Mouse (Mus musculus): ENCODE measurements around the gene Ncapd2. TPM values are rescaled to one million over a fixed set of nuclear protein-coding genes. Genes with fewer than 3 reads are reported as not detected.

Ncapd2 gene
- polyA plus RNA-seq (2014; fragmentation: Nextera tagmentation; extraction: Ambion mirVana), result 82.3 and 84.0 TPM in 2 replicates

DNA sequence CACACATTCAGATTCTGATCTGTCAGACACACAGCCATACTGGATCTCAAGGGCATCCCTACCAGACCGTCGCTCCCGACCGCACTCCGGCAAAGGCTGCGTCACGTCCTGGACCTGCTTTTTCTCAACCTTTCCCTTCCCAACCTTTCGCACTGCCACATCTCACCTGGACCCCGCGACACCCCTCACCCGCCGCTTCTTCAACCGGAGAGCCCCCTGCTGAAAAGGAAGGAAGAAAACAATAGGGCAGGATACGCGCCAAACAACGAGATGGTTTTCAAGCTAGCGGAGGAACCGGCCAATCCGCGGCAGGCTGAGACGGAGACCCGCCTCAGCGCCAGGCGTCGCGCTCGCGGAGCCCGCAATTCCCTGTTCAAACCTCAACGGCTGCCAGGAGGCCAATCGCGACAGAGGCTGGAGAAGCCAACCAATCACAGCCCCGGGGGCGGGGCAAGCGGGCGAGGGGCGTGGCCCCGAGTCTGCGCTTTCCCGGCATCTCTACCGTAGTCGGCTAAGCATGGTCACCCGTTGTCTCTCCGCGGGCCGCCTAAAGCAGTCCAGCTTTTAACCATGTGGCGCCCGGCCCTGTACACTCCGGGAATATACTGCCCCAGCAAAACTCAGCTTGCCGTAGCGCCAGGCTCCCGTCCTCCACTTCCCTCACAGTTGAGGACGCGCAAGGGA lies at the start of gene Ncapd2, which contains the start of gene Mrpl51:
Gene Ncapd2, minus strand, starts transcription at position 370 of the 684 bp plus-strand sequence.
Gene Mrpl51, plus strand, starts transcription at position 470 of the 684 bp plus-strand sequence.
- peak within 1 kb of the TSS; percentile 71 for H3K4me3 ChIP-seq (ENCODE audit: low read depth, low read length)
- H3K36me3 ChIP-seq (ENCODE audit: control insufficient read depth, insufficient read depth, low read length), result peaks cover 30% of the 10 kb centered on the region
- peak within 1 kb of the TSS; percentile 97 for H3K27ac ChIP-seq (ENCODE audit: low read depth, low read length)
- ATAC-seq (replicated peaks; ENCODE audit: insufficient number of reproducible peaks, low FRiP score, low TSS enrichment), result peak; percentile 95
- peaks cover 11% of the 10 kb centered on the region for H3K4me1 ChIP-seq (ENCODE audit: control insufficient read depth, insufficient read depth, low read length)
- H3K9ac ChIP-seq (ENCODE audit: low read depth, low read length), result peak within 1 kb of the TSS; percentile 80
- under 1% methylated on average over 54 of the region's 54 CpGs for WGBS (ENCODE audit: insufficient replicate concordance)
- no peaks in the 10 kb centered on the region for H3K27me3 ChIP-seq (ENCODE audit: control insufficient read depth, insufficient read depth, low read length)
- H3K9me3 ChIP-seq (replicated peaks; ENCODE audit: control insufficient read depth, low read length), result no peaks in the 10 kb centered on the region
- H3K4me2 ChIP-seq, result peak within 1 kb of the TSS; percentile 65

DNA sequence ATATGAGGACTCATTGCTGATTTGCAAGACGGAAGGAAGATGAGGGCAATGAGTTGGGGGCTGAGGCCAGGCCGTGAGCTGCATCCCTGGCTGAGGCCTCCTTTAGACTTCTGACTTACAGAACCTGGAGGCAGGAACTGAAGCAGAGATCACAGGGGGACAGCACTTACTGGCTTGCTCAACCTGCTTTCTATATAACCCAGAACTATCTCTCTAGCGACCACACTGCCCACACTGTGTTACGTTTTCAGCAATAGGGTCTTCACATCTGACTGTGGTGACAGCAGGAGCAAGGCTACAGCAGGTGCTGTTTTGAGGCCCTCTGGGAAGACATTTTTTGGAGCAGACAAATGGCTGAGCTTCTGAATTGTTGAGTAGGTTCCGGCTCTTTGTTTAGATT lies 49.1 kb upstream of the Ncapd2 start:
- H3K27ac ChIP-seq (ENCODE audit: low read depth, low read length), result no peak overlapping the region

DNA sequence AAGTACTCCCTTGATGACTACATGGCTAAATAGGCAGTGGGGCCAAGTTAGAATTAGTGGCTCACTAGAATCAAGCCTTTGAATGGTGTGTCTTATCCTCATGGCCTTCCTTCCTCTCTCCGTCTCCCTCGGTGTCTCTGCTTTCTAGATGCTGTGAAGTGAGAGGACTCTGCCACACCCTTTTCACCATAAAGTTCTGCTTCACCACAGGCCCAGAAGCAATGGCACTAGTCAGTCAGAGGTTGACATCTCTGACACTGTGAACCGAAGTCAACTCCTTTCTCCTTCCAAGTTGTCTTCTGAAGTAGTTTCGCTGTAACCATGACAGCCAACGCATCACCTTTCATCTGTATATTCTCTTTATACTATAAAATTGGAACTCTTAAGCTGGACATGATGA lies 48.0 kb upstream of the Ncapd2 start:
- Histone ChIP-seq H3K36me3 (ENCODE audit: control insufficient read depth, insufficient read depth, low read length) (no peaks in the 10 kb centered on the region), H3K27me3 (ENCODE audit: control insufficient read depth, insufficient read depth, low read length) (no peaks in the 10 kb centered on the region), H3K9ac (ENCODE audit: low read depth, low read length) (no peak overlapping the region), H3K4me1 (ENCODE audit: control insufficient read depth, insufficient read depth, low read length) (peaks cover under 1% of the 10 kb centered on the region), H3K4me2 (no peak overlapping the region), H3K4me3 (ENCODE audit: low read depth, low read length) (no peak overlapping the region), H3K9me3 (replicated peaks; ENCODE audit: control insufficient read depth, low read length) (no peaks in the 10 kb centered on the region), H3K27ac (ENCODE audit: low read depth, low read length) (no peak overlapping the region)
- no peak for ATAC-seq (replicated peaks; ENCODE audit: insufficient number of reproducible peaks, low FRiP score, low TSS enrichment)
- whole genome bisulfite sequencing (ENCODE audit: insufficient replicate concordance), result 86% methylated on average over 5 of the region's 5 CpGs

More for the DNA sequence above, 49.1 kb upstream of the Ncapd2 start:
- Histone ChIP-seq H3K4me1 (ENCODE audit: control insufficient read depth, insufficient read depth, low read length) (no peaks in the 10 kb centered on the region), H3K36me3 (ENCODE audit: control insufficient read depth, insufficient read depth, low read length) (no peaks in the 10 kb centered on the region), H3K27me3 (ENCODE audit: control insufficient read depth, insufficient read depth, low read length) (no peaks in the 10 kb centered on the region), H3K4me2 (no peak overlapping the region), H3K9ac (ENCODE audit: low read depth, low read length) (no peak overlapping the region), H3K9me3 (replicated peaks; ENCODE audit: control insufficient read depth, low read length) (no peaks in the 10 kb centered on the region), H3K4me3 (ENCODE audit: low read depth, low read length) (no peak overlapping the region)
- no peak for ATAC-seq (replicated peaks; ENCODE audit: insufficient number of reproducible peaks, low FRiP score, low TSS enrichment)
- 84% methylated on average over 5 of the region's 5 CpGs for WGBS (ENCODE audit: insufficient replicate concordance)

DNA sequence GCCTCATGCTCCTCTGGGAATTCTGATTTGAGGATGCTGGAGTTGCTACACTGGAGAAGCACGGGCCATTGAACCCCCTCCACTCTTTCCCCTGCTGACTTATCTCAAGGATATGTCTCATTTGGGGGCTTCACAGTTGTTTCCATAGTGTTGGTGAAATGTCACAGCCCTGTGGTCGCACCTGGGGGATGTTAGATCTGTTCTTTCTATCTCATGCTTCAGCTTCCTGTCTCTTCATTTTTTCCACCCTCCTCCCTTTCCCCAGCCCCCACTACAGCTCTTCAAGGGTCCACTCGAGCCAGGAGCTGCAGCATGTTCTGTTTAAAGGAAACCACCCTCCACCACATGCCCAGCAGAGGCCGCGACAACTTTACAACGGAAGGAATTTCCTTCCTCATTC lies 46.9 kb upstream of the Ncapd2 start:
- H3K4me1 ChIP-seq (ENCODE audit: control insufficient read depth, insufficient read depth, low read length), result peaks cover 9% of the 10 kb centered on the region
- H3K27ac ChIP-seq (ENCODE audit: low read depth, low read length), result no peak overlapping the region
- H3K9ac ChIP-seq (ENCODE audit: low read depth, low read length), result no peak overlapping the region
- H3K27me3 ChIP-seq (ENCODE audit: control insufficient read depth, insufficient read depth, low read length), result no peaks in the 10 kb centered on the region
- WGBS (ENCODE audit: insufficient replicate concordance), result 59% methylated on average over 6 of the region's 6 CpGs
- no peak for ATAC-seq (replicated peaks; ENCODE audit: insufficient number of reproducible peaks, low FRiP score, low TSS enrichment)
- H3K9me3 ChIP-seq (replicated peaks; ENCODE audit: control insufficient read depth, low read length), result no peaks in the 10 kb centered on the region
- no peaks in the 10 kb centered on the region for H3K36me3 ChIP-seq (ENCODE audit: control insufficient read depth, insufficient read depth, low read length)
- H3K4me2 ChIP-seq, result no peak overlapping the region
- H3K4me3 ChIP-seq (ENCODE audit: low read depth, low read length), result no peak overlapping the region

DNA sequence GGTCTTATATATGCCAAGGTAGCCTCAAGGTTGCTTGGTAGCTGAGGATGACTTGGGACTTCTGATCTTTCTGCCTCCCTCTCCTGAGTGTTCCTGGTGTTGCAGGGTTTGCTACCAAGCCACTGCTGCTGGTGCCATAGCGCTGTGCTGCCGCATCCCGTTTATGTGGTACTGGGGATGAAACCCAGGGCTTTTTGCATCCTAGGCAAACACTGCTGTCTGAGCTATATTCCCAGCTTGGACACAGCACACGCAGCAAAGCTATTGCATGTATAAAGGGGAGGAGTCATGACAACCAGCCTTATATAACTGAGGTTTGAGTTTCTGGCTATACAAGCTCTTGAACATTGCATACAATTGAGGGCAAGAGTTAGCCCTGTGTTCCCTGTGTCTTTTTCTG lies 45.9 kb upstream of the Ncapd2 start:
- Histone ChIP-seq H3K27ac (ENCODE audit: low read depth, low read length) (no peak overlapping the region), H3K4me3 (ENCODE audit: low read depth, low read length) (no peak overlapping the region), H3K9me3 (replicated peaks; ENCODE audit: control insufficient read depth, low read length) (no peaks in the 10 kb centered on the region), H3K27me3 (ENCODE audit: control insufficient read depth, insufficient read depth, low read length) (no peaks in the 10 kb centered on the region), H3K36me3 (ENCODE audit: control insufficient read depth, insufficient read depth, low read length) (no peaks in the 10 kb centered on the region), H3K4me1 (ENCODE audit: control insufficient read depth, insufficient read depth, low read length) (peaks cover 9% of the 10 kb centered on the region), H3K4me2 (no peak overlapping the region), H3K9ac (ENCODE audit: low read depth, low read length) (no peak overlapping the region; the same call in 1 of the 2 replicates)
- WGBS (ENCODE audit: insufficient replicate concordance), result 78% methylated on average over 4 of the region's 4 CpGs
- no peak for ATAC-seq (replicated peaks; ENCODE audit: insufficient number of reproducible peaks, low FRiP score, low TSS enrichment)

DNA sequence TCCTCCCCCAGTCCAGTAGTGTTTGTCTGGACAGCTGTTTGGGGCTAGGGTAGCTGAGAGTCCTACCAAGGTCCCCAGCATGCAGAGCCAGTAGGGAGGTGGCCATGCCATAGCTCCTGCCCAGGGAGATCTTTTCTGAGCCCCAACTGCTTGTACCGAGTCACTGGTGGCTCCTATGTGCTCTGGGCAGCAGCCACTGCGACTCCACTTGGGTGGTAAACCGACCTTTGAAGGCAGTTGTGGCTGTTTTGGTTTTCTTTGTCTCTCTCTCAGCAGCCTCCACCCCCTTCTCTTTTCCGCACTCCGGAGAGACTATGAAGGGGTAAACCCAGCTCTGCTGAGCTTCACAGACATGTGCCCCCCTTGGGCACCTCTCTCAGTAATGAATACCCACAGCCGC lies 45.3 kb upstream of the Ncapd2 start, which contains the start of gene Cd27:
Gene Cd27, minus strand, starts transcription at position 229 of the 400 bp plus-strand sequence.
- H3K9ac ChIP-seq (ENCODE audit: low read depth, low read length), result no peak within 1 kb of the TSS; the same call in 1 of the 2 replicates
- ATAC-seq (replicated peaks; ENCODE audit: insufficient number of reproducible peaks, low FRiP score, low TSS enrichment), result no peak
- peaks cover 15% of the 10 kb centered on the region for H3K4me1 ChIP-seq (ENCODE audit: control insufficient read depth, insufficient read depth, low read length)
- no peaks in the 10 kb centered on the region for H3K27me3 ChIP-seq (ENCODE audit: control insufficient read depth, insufficient read depth, low read length)
- no peaks in the 10 kb centered on the region for H3K9me3 ChIP-seq (replicated peaks; ENCODE audit: control insufficient read depth, low read length)
- H3K36me3 ChIP-seq (ENCODE audit: control insufficient read depth, insufficient read depth, low read length), result no peaks in the 10 kb centered on the region
- whole genome bisulfite sequencing (ENCODE audit: insufficient replicate concordance), result 57% methylated on average over 6 of the region's 6 CpGs
- H3K27ac ChIP-seq (ENCODE audit: low read depth, low read length), result no peak within 1 kb of the TSS
- H3K4me3 ChIP-seq (ENCODE audit: low read depth, low read length), result no peak within 1 kb of the TSS
- H3K4me2 ChIP-seq, result no peak within 1 kb of the TSS

DNA sequence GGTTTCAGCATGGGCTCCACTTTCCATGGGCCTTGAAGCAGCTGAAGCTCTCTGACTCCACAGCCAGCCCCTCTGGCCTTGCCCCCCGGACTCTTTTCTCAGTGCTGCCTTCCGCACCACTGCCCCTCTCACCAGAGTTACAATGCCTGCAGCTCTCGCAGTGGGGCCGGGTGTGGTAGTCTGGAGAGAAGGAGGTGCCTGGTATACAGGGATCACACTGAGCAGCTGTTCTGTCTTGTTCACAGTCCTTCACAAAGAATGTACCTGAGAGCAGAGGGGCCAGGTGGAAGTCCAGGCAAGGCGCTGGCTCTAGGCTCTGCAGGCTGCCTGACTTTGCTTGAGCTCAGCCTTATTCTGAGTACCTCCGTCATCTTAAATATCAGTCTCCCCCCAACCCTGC lies 44.8 kb upstream of the Ncapd2 start:
- Histone ChIP-seq H3K4me1 (ENCODE audit: control insufficient read depth, insufficient read depth, low read length) (peaks cover 16% of the 10 kb centered on the region), H3K9me3 (replicated peaks; ENCODE audit: control insufficient read depth, low read length) (no peaks in the 10 kb centered on the region), H3K27me3 (ENCODE audit: control insufficient read depth, insufficient read depth, low read length) (no peaks in the 10 kb centered on the region), H3K4me2 (no peak overlapping the region), H3K36me3 (ENCODE audit: control insufficient read depth, insufficient read depth, low read length) (no peaks in the 10 kb centered on the region), H3K27ac (ENCODE audit: low read depth, low read length) (no peak overlapping the region), H3K4me3 (ENCODE audit: low read depth, low read length) (no peak overlapping the region), H3K9ac (ENCODE audit: low read depth, low read length) (no peak overlapping the region)
- no peak for ATAC-seq (replicated peaks; ENCODE audit: insufficient number of reproducible peaks, low FRiP score, low TSS enrichment)
- 84% methylated on average over 6 of the region's 6 CpGs for WGBS (ENCODE audit: insufficient replicate concordance)

DNA sequence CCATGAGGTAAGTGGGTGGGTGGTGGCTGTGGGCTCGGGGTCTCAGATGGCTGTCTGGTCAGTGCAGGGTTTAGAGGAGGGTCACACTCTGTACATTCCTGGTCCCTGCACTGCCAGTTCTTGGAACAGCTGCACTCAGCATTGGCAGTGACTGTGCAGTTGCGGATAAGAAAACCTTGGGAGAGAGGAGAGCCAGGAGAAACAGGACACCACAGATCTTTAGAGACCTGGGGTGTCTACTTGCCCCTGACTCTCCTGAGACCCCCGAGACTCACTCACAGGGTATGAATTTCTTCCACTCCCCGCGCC lies 43.0 kb upstream of the Ncapd2 start:
- Histone ChIP-seq H3K4me2 (no peak overlapping the region; the same call in 1 of the 2 replicates), H3K9ac (ENCODE audit: low read depth, low read length) (no peak overlapping the region), H3K27me3 (ENCODE audit: control insufficient read depth, insufficient read depth, low read length) (no peaks in the 10 kb centered on the region), H3K4me1 (ENCODE audit: control insufficient read depth, insufficient read depth, low read length) (peaks cover 16% of the 10 kb centered on the region), H3K27ac (ENCODE audit: low read depth, low read length) (no peak overlapping the region), H3K4me3 (ENCODE audit: low read depth, low read length) (no peak overlapping the region), H3K9me3 (replicated peaks; ENCODE audit: control insufficient read depth, low read length) (no peaks in the 10 kb centered on the region), H3K36me3 (ENCODE audit: control insufficient read depth, insufficient read depth, low read length) (no peaks in the 10 kb centered on the region)
- 60% methylated on average over 5 of the region's 5 CpGs for WGBS (ENCODE audit: insufficient replicate concordance)
- no peak for ATAC-seq (replicated peaks; ENCODE audit: insufficient number of reproducible peaks, low FRiP score, low TSS enrichment)
